Mouse (Mus musculus) kidney, adult 2 months (tissue): Measurements from ENCODE around the gene Armh3.

Source experiments
- CTCF ChIP-seq: fragments of 200-500 bp; conservative IDR thresholded peaks from 2 replicates; pipeline ENCODE4 v1.5.1; 2011; ENCODE audit warnings: low read depth, mild to moderate bottlenecking, control low read depth, low read length, moderate library complexity, mixed read lengths; ENCODE audit not compliant: insufficient read depth, insufficient read length
- POLR2A ChIP-seq: fragments of 200-500 bp; IDR thresholded peaks from one replicate; pipeline ENCODE4 v1.6.1; 2011; ENCODE audit warnings: low read depth, low read length, control low read depth

DNA sequence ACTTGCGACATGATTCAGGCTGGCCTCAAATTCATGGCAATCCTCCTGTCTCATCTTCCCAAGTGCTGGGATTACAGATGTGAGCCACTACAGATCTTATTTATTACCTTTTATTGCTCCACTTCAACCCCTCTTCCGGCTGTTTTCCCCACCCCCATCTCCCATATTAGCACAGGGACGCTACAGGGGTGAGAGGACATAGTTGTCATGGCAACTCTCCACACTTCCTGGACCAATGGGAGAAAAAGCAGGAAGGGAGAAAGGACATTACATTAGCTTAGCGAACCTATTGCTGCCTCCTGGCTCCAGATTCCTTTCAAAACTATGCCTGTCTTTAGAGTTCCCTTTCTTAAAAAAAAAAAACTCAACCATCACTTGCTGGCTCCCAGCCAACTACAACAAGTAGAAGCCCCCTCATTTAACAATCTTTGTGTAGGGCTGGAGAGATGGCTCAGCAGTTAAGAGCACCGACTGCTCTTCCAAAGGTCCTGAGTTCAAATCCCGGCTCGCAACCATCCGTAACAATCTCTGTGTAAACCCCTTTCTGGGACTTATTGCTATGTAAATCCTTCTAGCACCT, 185.5 kb downstream of the Armh3 start:
- TF ChIP-seq CTCF (no peak), POLR2A (no peak)
